Mouse (Mus musculus) erythroblast, embryonic 14.5 days (primary cell): ENCODE data around the gene Kcnh7.

Experiments
- GATA1 ChIP-seq: IDR thresholded peaks from 2 replicates; pipeline ENCODE4 v1.6.1; 2012; ENCODE audit warnings: low read length, inconsistent platforms, mixed read lengths
- TAL1 ChIP-seq: IDR thresholded peaks from 3 replicates; pipeline ENCODE4 v1.6.1; 2012; ENCODE audit warnings: low read length, inconsistent platforms, mixed read lengths

DNA sequence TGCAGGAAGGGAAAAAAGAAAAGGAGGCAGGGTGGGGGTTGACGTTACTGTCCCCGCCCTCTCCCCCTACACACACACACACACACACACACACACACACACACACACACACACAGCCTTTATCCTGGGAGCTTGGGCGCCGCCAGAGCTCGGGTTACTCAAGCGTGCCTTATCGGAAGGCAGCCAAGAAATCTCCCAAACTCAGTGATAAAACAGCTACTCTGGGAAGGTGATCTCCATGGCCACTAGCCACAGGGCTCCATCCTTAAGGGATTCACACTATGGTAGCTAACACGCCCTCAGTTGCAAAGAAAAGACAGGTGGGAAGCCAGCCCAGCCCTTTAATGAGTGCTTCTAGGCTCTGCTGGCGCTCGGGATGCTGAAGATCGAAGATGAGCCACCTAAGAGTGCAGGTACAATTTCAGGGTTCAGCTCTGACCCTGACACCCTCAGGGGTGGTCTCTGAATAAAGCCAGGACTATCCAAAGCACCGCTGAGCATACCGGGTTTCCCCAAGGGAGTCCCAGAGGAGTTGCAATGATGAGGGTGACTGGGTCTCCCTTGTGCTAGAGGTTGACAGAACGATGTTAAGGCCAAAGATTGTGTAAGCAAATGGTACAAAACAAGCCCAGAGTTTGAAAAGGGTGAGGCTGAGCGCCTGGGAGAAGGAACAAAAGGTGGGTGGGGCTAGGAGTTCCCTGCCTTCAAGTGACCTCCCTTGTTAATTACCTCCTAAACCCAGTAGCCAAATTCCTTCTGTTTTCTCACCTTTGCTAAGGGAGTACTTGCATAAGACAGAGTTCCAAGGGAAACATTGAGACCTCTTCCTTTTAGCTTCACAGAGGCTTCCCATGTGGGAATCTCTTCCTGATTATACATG is 704 bp upstream of the Kcnh7 start:
- TF ChIP-seq GATA1 (no peak), TAL1 (no peak)
